Mouse (Mus musculus): ENCODE measurements around the gene Xndc1. TPM values are rescaled to one million over a fixed set of nuclear protein-coding genes. Genes with fewer than 3 reads are reported as not detected.

Gene Xndc1
- polyA plus RNA-seq, 1 experiment from 2014 or later, result 44.5 TPM

DNA sequence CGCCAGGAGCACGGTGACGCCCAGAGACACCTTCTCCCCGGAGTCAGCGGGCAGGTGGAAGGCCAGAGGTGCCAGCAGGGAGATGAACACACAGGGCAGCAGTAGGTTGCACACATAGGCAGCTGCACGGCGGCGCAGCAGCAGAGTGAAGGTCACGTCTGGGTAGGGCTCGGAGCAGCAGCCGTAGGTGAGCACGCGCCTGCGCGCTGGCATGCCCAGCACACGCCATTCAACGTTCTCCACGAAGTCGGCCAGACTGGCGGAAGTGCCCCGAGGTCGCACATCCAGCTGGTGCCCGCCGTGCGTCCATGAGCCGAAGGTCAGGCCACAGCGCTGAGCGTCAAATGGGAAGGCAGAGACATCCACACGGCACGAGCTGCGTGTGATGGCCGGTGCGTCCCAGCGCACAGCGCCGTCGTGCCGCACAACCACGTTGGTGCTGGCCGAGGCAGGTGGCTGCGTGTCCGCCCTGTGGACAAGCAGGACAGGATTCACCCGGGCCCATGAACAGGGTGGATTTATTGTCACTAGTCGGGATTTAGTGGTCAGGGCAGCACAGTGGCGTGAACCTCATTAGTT, 47.9 kb downstream of the Xndc1 start:
- 82% methylated on average over 45 of the region's 45 CpGs for WGBS
- peaks cover 4% of the 10 kb centered on the region for H3K36me3 ChIP-seq (replicated peaks)
- no peak overlapping the region for H3K27ac ChIP-seq (replicated peaks)
- DNase-seq (ENCODE audit: low spot score), result no peak
- no peaks in the 10 kb centered on the region for H3K4me1 ChIP-seq
- no peaks in the 10 kb centered on the region for H3K9me3 ChIP-seq
- H3K4me3 ChIP-seq, result no peak overlapping the region
- no peaks in the 10 kb centered on the region for H3K27me3 ChIP-seq (replicated peaks; ENCODE audit: low read depth, poor library complexity, severe bottlenecking)

DNA sequence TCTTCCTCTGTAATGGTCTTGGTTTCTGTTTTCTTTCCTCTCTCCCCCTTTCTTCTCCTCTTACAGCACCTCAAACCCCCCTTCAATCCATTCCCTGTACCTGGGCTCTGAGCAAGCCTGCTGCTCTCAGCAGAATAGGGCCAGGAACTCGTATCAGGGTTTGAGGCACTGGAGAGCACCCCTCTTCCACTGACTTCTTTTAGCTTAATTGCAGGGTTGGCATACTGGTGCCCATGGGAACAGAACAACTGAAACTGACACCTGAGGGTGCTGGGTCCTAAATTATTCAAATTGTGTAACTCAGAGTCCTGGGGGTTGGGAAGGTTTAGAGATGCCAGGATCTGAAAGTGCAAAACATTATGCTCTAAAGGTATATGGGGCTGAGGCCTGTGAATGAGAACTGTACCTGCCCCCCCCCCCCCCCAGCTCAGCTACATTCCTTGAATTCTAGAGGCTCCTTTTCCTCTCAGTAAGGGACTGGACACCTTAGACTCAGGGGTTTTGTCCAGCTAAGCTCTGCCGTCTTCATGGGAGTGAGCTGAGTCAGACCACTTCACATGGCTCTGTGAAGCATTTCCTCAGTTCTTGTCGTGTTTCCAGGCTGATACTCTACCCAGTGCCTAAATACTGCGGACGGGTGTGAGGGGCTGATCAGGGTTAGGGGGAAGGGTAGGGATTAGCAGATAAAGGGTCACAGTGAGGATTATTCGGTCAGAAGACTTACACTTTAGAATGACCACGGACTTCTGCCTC, 51.4 kb downstream of the Xndc1 start, which contains the start of gene Chrna10:
TSS of gene Chrna10 (minus strand) at position 250 of the 753 bp plus-strand sequence.
- no peaks in the 10 kb centered on the region for H3K9me3 ChIP-seq
- peaks cover 39% of the 10 kb centered on the region for H3K36me3 ChIP-seq (replicated peaks)
- 50% methylated on average over 7 of the region's 7 CpGs for WGBS
- H3K4me1 ChIP-seq, result no peaks in the 10 kb centered on the region
- H3K4me3 ChIP-seq, result no peak within 1 kb of the TSS
- no peak for DNase-seq (ENCODE audit: low spot score)
- no peak within 1 kb of the TSS for H3K27ac ChIP-seq (replicated peaks)
- no peaks in the 10 kb centered on the region for H3K27me3 ChIP-seq (replicated peaks; ENCODE audit: low read depth, poor library complexity, severe bottlenecking)

DNA sequence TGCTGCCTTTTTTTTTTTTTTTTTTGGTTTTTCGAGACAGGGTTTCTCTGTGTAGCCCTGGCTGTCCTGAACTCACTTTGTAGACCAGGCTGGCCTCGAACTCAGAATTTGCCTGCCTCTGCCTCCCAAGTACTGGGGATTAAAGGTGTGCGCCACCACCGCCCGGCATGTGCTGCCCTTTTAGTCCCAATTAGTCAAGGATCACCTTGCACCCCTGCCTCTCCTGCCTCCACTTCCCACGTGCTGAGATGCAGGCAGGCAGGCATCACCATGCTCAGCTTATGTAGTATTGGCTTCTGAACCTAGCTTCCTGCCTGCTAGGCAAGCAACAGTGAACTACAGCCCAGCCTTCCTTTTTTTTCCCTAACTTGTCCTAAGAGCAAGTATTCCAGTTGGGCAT, 52.1 kb downstream of the Xndc1 start:
- DNase-seq (ENCODE audit: low spot score), result no peak
- Histone ChIP-seq H3K9me3 (no peaks in the 10 kb centered on the region), H3K4me1 (no peaks in the 10 kb centered on the region), H3K27ac (replicated peaks) (no peak overlapping the region), H3K36me3 (replicated peaks) (peaks cover 45% of the 10 kb centered on the region), H3K4me3 (no peak overlapping the region), H3K27me3 (replicated peaks; ENCODE audit: low read depth, poor library complexity, severe bottlenecking) (no peaks in the 10 kb centered on the region)
- 74% methylated on average over 6 of the region's 6 CpGs for WGBS

DNA sequence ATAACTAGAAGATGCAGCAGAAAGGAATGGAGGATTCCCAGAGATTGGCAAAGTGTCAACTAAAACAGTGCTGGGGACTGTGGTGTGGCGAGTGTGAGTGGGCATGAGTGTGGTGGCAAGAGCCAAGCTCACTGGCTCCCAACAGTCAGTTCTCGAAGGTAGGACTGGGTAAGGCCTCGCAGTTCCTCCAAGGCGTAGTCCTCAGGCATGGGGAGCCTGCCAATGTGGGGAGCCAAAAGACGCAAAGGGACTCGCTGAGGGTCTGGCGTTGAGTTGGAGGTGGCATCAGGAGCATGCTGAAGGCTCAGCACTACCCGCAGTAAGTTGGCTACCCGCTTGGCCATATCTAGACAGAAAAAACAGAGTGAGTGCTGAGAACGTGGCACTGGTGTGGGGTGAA, 55.0 kb downstream of the Xndc1 start:
- Histone ChIP-seq H3K4me1 (no peaks in the 10 kb centered on the region), H3K27ac (replicated peaks) (no peak overlapping the region), H3K36me3 (replicated peaks) (peaks cover 74% of the 10 kb centered on the region), H3K27me3 (replicated peaks; ENCODE audit: low read depth, poor library complexity, severe bottlenecking) (no peaks in the 10 kb centered on the region), H3K9me3 (no peaks in the 10 kb centered on the region), H3K4me3 (no peak overlapping the region)
- DNase-seq (ENCODE audit: low spot score), result no peak
- WGBS, result 95% methylated on average over 10 of the region's 10 CpGs

DNA sequence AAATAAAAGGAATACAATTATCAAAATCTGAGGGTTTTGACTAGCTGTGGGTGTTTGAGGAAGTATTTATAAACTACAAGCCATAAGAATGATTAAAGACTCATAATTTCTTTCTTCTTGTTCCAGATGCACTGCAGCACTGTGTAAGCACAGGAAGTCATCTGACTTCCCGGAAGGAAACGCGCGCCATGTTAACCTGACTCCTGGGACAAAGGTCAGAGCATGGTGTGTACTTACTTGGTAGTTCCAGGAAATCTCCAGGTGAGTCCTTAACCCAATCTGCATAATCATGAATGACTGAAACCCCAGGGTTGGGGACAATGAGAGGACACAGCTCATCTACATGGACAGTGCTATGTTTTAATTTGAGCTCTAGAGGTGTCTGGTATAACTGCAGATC, 67.1 kb downstream of the Xndc1 start:
- peaks cover 100% of the 10 kb centered on the region for H3K36me3 ChIP-seq (replicated peaks)
- H3K27ac ChIP-seq (replicated peaks), result no peak overlapping the region
- no peak overlapping the region for H3K4me3 ChIP-seq
- no peaks in the 10 kb centered on the region for H3K9me3 ChIP-seq
- WGBS, result 95% methylated on average over 4 of the region's 4 CpGs
- DNase-seq (ENCODE audit: low spot score), result no peak
- no peaks in the 10 kb centered on the region for H3K27me3 ChIP-seq (replicated peaks; ENCODE audit: low read depth, poor library complexity, severe bottlenecking)
- no peaks in the 10 kb centered on the region for H3K4me1 ChIP-seq

Other genes with a start within 250 kb of the Xndc1 start
- 0.26 and 1.2 TPM in 2 replicates for gene Phox2a, start 247.2 kb upstream of the Xndc1 start, polyA plus RNA-seq (2016; fragmentation: Nextera tagmentation; extraction: Ambion mirVana)
- 38.4 and 46.7 TPM in 2 replicates for gene Inppl1, start 227.3 kb upstream of the Xndc1 start, polyA plus RNA-seq (2016; fragmentation: Nextera tagmentation; extraction: Ambion mirVana)
- 0.49 TPM in 1 of 2 replicates, not detected in the other for gene Folr2, start 208.3 kb upstream of the Xndc1 start, polyA plus RNA-seq (2016; fragmentation: Nextera tagmentation; extraction: Ambion mirVana)
- gene Anapc15, start 201.8 kb upstream of the Xndc1 start, polyA plus RNA-seq (2016; fragmentation: Nextera tagmentation; extraction: Ambion mirVana), result 118 and 119 TPM in 2 replicates
- 1.2 and 2.4 TPM in 2 replicates for gene Folr1, start 194.7 kb upstream of the Xndc1 start, polyA plus RNA-seq (2016; fragmentation: Nextera tagmentation; extraction: Ambion mirVana)
- gene Lamtor1, start 159.6 kb upstream of the Xndc1 start, polyA plus RNA-seq (2016; fragmentation: Nextera tagmentation; extraction: Ambion mirVana), result 159 and 168 TPM in 2 replicates
- gene Tomt, start 159.2 kb upstream of the Xndc1 start, polyA plus RNA-seq (2016; fragmentation: Nextera tagmentation; extraction: Ambion mirVana), result 0.59 and 0.72 TPM in 2 replicates
- gene Lrrc51, start 131.6 kb upstream of the Xndc1 start, polyA plus RNA-seq (2016; fragmentation: Nextera tagmentation; extraction: Ambion mirVana), result 9.4 and 9.7 TPM in 2 replicates
- gene Numa1, start 131.4 kb upstream of the Xndc1 start, polyA plus RNA-seq (2016; fragmentation: Nextera tagmentation; extraction: Ambion mirVana), result 110 and 113 TPM in 2 replicates
- 3.0 and 3.4 TPM in 2 replicates for gene Il18bp, start 46.8 kb upstream of the Xndc1 start, polyA plus RNA-seq (2016; fragmentation: Nextera tagmentation; extraction: Ambion mirVana)
- 28.4 and 30.9 TPM in 2 replicates for gene Rnf121, start within 50 bp of the Xndc1 start, polyA plus RNA-seq (2016; fragmentation: Nextera tagmentation; extraction: Ambion mirVana)
- gene Xntrpc, start 202 bp downstream of the Xndc1 start, polyA plus RNA-seq (2016; fragmentation: Nextera tagmentation; extraction: Ambion mirVana), result 2.5 and 2.6 TPM in 2 replicates
- 0.17 TPM in 1 of 2 replicates, not detected in the other for gene Trpc2, start 17.6 kb downstream of the Xndc1 start, polyA plus RNA-seq (2016; fragmentation: Nextera tagmentation; extraction: Ambion mirVana)
- gene Art1, start 36.2 kb downstream of the Xndc1 start, polyA plus RNA-seq (2016; fragmentation: Nextera tagmentation; extraction: Ambion mirVana), result 1.1 TPM in 2 replicates
- 2.6 and 3.0 TPM in 2 replicates for gene Art5, start 44.0 kb downstream of the Xndc1 start, polyA plus RNA-seq (2016; fragmentation: Nextera tagmentation; extraction: Ambion mirVana)
- not detected in 2 replicates for gene Chrna10, start 51.3 kb downstream of the Xndc1 start, polyA plus RNA-seq (2016; fragmentation: Nextera tagmentation; extraction: Ambion mirVana)
- gene Nup98, start 144.7 kb downstream of the Xndc1 start, polyA plus RNA-seq (2016; fragmentation: Nextera tagmentation; extraction: Ambion mirVana), result 48.2 and 50.6 TPM in 2 replicates
- 61.3 and 62.4 TPM in 2 replicates for gene Pgap2, start 144.7 kb downstream of the Xndc1 start, polyA plus RNA-seq (2016; fragmentation: Nextera tagmentation; extraction: Ambion mirVana)
- 42.5 and 48.4 TPM in 2 replicates for gene Rhog, start 190.5 kb downstream of the Xndc1 start, polyA plus RNA-seq (2016; fragmentation: Nextera tagmentation; extraction: Ambion mirVana)
- 13.0 and 14.6 TPM in 2 replicates for gene Stim1, start 202.3 kb downstream of the Xndc1 start, polyA plus RNA-seq (2016; fragmentation: Nextera tagmentation; extraction: Ambion mirVana)